Mouse (Mus musculus): ENCODE results near the gene Mum1l1. TPM values are rescaled to one million over a fixed set of nuclear protein-coding genes. Genes with fewer than 3 reads are reported as not detected.
A peak's percentile ranks its signal among the peaks of the same experiment; 100 is the strongest.

The Mum1l1 gene
- total and polyA plus RNA-seq, 3 experiments: 3.9 to 15.0 (median 4.4) TPM

DNA sequence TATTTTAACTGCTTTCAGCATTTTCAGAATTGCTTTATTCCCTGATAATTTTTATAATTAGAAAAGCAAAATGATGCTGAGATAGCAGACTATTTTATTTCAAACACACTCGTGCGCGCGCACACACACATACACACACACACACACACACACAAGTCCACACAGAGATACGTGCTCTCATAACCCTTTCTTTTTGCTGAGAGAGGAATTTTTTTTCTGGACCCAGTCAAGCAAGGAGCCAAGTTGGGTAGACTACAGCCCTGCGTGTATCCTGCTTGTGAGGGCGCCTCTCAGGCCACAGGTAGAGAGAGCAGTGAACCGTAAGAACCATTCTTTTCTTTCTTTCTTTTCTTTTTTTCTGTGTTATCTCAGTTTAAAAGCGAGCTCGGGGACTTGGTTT is 7.9 kb downstream of the Mum1l1 start:
- Histone ChIP-seq H3K4me2 (ENCODE audit: insufficient read depth, low read depth, poor library complexity, severe bottlenecking) (no peak overlapping the region), H3K79me2 (replicated peaks; ENCODE audit: control insufficient read depth, extremely low read depth, insufficient read depth, poor library complexity, severe bottlenecking) (no peaks in the 10 kb centered on the region), H3K27me3 (replicated peaks) (no peaks in the 10 kb centered on the region), H3K9me3 (replicated peaks; ENCODE audit: low read length) (no peaks in the 10 kb centered on the region), H3K4me1 (ENCODE audit: control insufficient read depth in 1 of 2, insufficient read depth in 2 of 2) (peaks cover 0 to 25% of the 10 kb centered on the region in 2 experiments; a peak in 1 of 4 replicates), H3K27ac (ENCODE audit: insufficient read depth, low read depth) (no peak overlapping the region), H3K9ac (ENCODE audit: insufficient read depth, low read depth) (no peak overlapping the region), H3K36me3 (replicated peaks in 1 of 2; ENCODE audit: control insufficient read depth in 1 of 2, insufficient read depth in 1 of 2, low read length in 1 of 2) (no peaks in the 10 kb centered on the region), H3K4me3 (replicated peaks in 1 of 3; ENCODE audit: low read depth in 2 of 3, low read length in 2 of 3, poor library complexity in 1 of 3) (peak overlapping the region in 2 of 3 experiments; percentile 45 to 49)
- peak; percentile 37 for DNase-seq (ENCODE audit: extremely low read depth)
- dilution Hi-C loops (cut with MboI; ENCODE audit: extremely low pct_ligation_motif_present, extremely low pct_unique_long_range_greater_than_20kb, low sequenced_read_pairs) (no loop called here), in situ Hi-C loops (cut with MboI; ENCODE audit: low pct_ligation_motif_present, low pct_unique_long_range_greater_than_20kb, low sequenced_read_pairs) (no loop called here)
- TF ChIP-seq ZNF384 (IDR thresholded peaks at IDR 0.05; ENCODE audit: low read depth, low read length) (peak; percentile 72), POLR2A (IDR thresholded peaks at IDR 0.05; ENCODE audit: low read depth, low read length) (no peak)

- no peak overlapping the region for H3K4me3 ChIP-seq (replicated peaks in 1 of 3; ENCODE audit: low read depth in 2 of 3, low read length in 2 of 3, poor library complexity in 1 of 3)
- in situ Hi-C loops (cut with MboI; ENCODE audit: low pct_ligation_motif_present, low pct_unique_long_range_greater_than_20kb, low sequenced_read_pairs) (no loop called here), dilution Hi-C loops (cut with MboI; ENCODE audit: extremely low pct_ligation_motif_present, extremely low pct_unique_long_range_greater_than_20kb, low sequenced_read_pairs) (no loop called here)
- H3K4me1 ChIP-seq (ENCODE audit: control insufficient read depth in 1 of 2, insufficient read depth in 2 of 2): peaks cover 0 to 25% of the 10 kb centered on the region in 2 experiments; a peak in 1 of 4 replicates
- H3K9ac ChIP-seq (ENCODE audit: insufficient read depth, low read depth): no peak overlapping the region
- no peaks in the 10 kb centered on the region for H3K79me2 ChIP-seq (replicated peaks; ENCODE audit: control insufficient read depth, extremely low read depth, insufficient read depth, poor library complexity, severe bottlenecking)
- H3K4me2 ChIP-seq (ENCODE audit: insufficient read depth, low read depth, poor library complexity, severe bottlenecking): no peak overlapping the region; the same call in 1 of the 2 replicates
- H3K27ac ChIP-seq (ENCODE audit: insufficient read depth, low read depth): no peak overlapping the region
- no peaks in the 10 kb centered on the region for H3K9me3 ChIP-seq (replicated peaks; ENCODE audit: low read length)
- no peaks in the 10 kb centered on the region for H3K27me3 ChIP-seq (replicated peaks)
- H3K36me3 ChIP-seq (replicated peaks in 1 of 2; ENCODE audit: control insufficient read depth in 1 of 2, insufficient read depth in 1 of 2, low read length in 1 of 2): no peaks in the 10 kb centered on the region
- peak; percentile 59 for DNase-seq (ENCODE audit: extremely low read depth)
- TF ChIP-seq HCFC1 (IDR thresholded peaks at IDR 0.05; ENCODE audit: low read depth, low read length) (no peak), SMC3 (IDR thresholded peaks at IDR 0.05; ENCODE audit: low read depth, low read length) (peak; percentile 63), USF1 (IDR thresholded peaks at IDR 0.05; ENCODE audit: low read depth, low read length) (no peak), RAD21 (IDR thresholded peaks at IDR 0.05; ENCODE audit: low read depth, low read length) (peak; percentile 46), TCF12 (IDR thresholded peaks at IDR 0.05; ENCODE audit: low read depth, low read length) (no peak), CTCF (conservative IDR thresholded peaks at IDR 0.05 in 1 of 2, IDR thresholded peaks at IDR 0.05 in 1 of 2; ENCODE audit: low read depth in 2 of 2, low read length in 2 of 2) (peak; percentile 42 to 69; a peak in 3 of 4 replicates), IRF4 (IDR thresholded peaks at IDR 0.05; ENCODE audit: low read depth, low read length) (no peak)
Observed at GRCm38 (mm10) chrX:139219017-139219416, 9.2 kb downstream of the Mum1l1 start.

- H3K4me2 ChIP-seq (ENCODE audit: insufficient read depth, low read depth, poor library complexity, severe bottlenecking): no peak overlapping the region
- no peak overlapping the region for H3K9ac ChIP-seq (ENCODE audit: insufficient read depth, low read depth)
- H3K4me1 ChIP-seq (ENCODE audit: control insufficient read depth in 1 of 2, insufficient read depth in 2 of 2): peaks cover 0 to 25% of the 10 kb centered on the region in 2 experiments; a peak in 1 of 4 replicates
- no peak overlapping the region for H3K27ac ChIP-seq (ENCODE audit: insufficient read depth, low read depth)
- no peak for DNase-seq (ENCODE audit: extremely low read depth)
- no peaks in the 10 kb centered on the region for H3K9me3 ChIP-seq (replicated peaks; ENCODE audit: low read length)
- H3K4me3 ChIP-seq (replicated peaks in 1 of 3; ENCODE audit: low read depth in 2 of 3, low read length in 2 of 3, poor library complexity in 1 of 3): no peak overlapping the region
- H3K79me2 ChIP-seq (replicated peaks; ENCODE audit: control insufficient read depth, extremely low read depth, insufficient read depth, poor library complexity, severe bottlenecking): no peaks in the 10 kb centered on the region
- in situ Hi-C loops (cut with MboI; ENCODE audit: low pct_ligation_motif_present, low pct_unique_long_range_greater_than_20kb, low sequenced_read_pairs): no loop called here
- H3K27me3 ChIP-seq (replicated peaks): no peaks in the 10 kb centered on the region
- no peak for TF ChIP-seq ZKSCAN1 (IDR thresholded peaks at IDR 0.05; ENCODE audit: borderline replicate concordance, low read depth, low read length)
- no peak for TF ChIP-seq CHD1 (IDR thresholded peaks at IDR 0.05; ENCODE audit: low read depth, low read length)
- no peak for TF ChIP-seq MAX (IDR thresholded peaks at IDR 0.05; ENCODE audit: low read length)
- TF ChIP-seq SMC3 (IDR thresholded peaks at IDR 0.05; ENCODE audit: low read depth, low read length): no peak
- TF ChIP-seq GABPA (IDR thresholded peaks at IDR 0.05; ENCODE audit: insufficient replicate concordance, low read depth, low read length): no peak
- no peak for TF ChIP-seq RAD21 (IDR thresholded peaks at IDR 0.05; ENCODE audit: low read depth, low read length)
- no peak for TF ChIP-seq MEF2A (IDR thresholded peaks at IDR 0.05; ENCODE audit: borderline replicate concordance, low read depth, low read length)
- TF ChIP-seq POLR2AphosphoS2 (IDR thresholded peaks at IDR 0.05; ENCODE audit: low read depth, low read length): no peak
- no peak for TF ChIP-seq MAFK (IDR thresholded peaks at IDR 0.05; ENCODE audit: insufficient replicate concordance, low read length)
- TF ChIP-seq UBTF (IDR thresholded peaks at IDR 0.05; ENCODE audit: low read depth, low read length): no peak
- TF ChIP-seq USF1 (IDR thresholded peaks at IDR 0.05; ENCODE audit: low read depth, low read length): no peak
- H3K36me3 ChIP-seq (replicated peaks in 1 of 2; ENCODE audit: control insufficient read depth in 1 of 2, insufficient read depth in 1 of 2, low read length in 1 of 2): no peaks in the 10 kb centered on the region
- dilution Hi-C loops (cut with MboI; ENCODE audit: extremely low pct_ligation_motif_present, extremely low pct_unique_long_range_greater_than_20kb, low sequenced_read_pairs): no loop called here
Observed at GRCm38 (mm10) chrX:139220830-139221229, 11.0 kb downstream of the Mum1l1 start.
